Mouse (Mus musculus) CD8-positive naive resting alpha-beta T cell, adult 2 months (primary cell): Measurements from ENCODE around the gene Gpc6.
"Not testable (repeated sequence)": the region's sequence is repeated elsewhere in the genome, so short reads cannot be mapped to it uniquely, and the experiment has no call there.

Experiments used
- DNase-seq, 2 experiments: peaks; one replicate each; pipeline ENCODE4 v3.0.0; 2022; ENCODE audit warnings: low read depth in 2 of 2, low spot score in 2 of 2

Gpc6 gene

DNA sequence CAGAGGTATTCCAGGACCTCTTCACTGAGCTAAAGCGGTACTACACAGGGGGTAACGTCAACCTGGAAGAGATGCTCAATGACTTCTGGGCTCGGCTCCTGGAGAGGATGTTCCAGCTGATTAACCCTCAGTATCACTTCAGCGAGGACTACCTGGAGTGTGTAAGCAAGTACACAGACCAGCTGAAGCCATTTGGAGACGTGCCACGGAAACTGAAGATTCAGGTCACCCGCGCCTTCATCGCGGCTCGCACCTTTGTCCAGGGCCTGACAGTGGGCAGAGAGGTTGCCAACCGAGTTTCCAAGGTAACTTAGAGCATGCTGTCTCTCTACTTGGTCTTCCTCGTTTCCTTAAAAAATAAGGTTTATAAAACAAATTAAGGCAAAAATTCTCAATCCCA lies 510.6 kb downstream of the Gpc6 start:
- DNase-seq: no peak

DNA sequence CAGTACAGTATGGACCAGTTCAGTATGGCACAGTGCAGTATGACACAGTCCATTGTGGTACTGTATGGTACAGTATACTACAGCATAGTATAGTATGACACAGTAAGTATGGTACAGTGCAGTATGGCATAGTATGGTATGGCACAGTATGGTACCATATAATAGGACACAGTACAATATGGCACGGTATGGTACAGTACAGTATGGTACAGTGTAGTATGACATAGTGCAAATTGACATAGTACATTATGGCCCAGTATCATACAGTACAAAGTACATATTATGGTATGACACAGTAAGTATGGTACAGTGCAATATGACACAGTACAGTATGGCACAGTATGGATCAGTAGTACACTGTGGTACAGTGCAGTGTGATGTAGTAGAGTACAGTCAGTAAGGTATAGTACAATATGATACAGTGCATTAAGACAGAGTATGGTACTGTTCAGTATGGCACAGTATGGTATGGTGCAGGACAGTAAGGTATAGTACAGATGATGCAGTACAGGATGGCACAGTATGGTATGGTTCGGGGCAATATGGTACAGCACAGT lies 521.6 kb downstream of the Gpc6 start:
- not testable (repeated sequence) for DNase-seq

DNA sequence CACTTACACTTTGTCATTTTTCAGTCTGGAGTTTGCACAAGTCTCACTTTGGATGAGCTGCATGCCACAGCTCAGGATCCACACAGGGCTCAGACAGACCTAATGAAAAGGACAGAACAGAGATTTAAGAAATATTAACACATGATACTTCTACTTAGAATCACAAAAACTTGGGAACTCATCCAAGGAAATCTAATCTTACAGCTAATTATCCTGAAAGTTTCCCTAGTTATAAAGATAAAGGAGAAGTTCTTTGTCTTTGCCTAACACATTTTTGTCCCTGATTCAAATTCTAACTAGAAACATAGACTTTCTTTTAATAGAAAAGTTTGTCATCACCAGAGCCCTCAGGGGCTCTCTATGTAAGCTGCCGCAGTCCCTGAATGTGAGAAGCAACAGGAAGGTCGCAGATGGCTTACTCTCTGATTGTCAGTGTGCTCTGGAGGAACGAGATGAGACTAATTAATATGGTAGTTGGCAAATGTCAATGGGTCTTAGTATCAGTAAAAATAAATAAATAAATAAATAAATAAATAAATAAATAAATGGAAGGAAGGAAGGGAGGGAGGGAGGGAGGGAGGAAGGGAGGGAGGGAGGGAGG lies 526.4 kb downstream of the Gpc6 start:
- DNase-seq: no peak

DNA sequence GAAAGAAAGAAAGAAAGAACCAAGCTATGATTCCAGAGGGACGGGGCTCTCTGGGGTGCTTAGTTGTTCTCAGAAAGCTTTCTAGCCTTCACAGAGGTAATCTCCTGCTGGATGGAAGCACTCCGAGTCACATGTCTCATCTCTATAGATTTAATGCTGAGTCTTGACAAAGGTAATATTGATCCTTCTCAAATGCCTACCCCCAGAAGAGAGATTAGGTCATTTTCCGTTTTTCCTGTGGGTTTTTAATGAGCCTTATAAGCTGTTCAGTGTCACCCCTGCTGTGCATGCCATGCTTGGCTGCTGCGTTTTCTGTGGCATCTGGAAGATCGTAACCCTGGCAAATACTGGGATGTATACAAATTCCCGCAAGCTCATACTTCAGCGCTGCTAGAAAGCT lies 527.0 kb downstream of the Gpc6 start:
- no peak for DNase-seq

DNA sequence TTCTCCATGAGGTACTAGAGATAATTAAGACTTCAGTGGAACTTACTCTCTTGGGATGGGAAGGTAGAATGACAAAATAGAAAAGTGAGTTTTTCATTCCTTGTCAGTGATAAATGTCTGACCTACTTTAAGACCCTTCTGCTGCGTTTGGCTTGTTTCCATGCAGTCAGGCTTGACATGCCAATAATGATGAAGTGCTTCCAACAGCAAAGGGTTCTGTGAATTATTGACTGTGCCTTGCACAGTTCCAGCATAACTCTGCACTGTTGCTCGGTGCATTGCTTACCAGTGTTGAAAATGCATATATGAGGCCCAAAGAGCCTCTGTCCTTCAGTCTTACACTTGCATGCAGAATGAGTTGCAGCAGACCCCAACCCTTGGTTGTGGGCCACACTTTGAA lies 548.3 kb downstream of the Gpc6 start:
- no peak for DNase-seq

DNA sequence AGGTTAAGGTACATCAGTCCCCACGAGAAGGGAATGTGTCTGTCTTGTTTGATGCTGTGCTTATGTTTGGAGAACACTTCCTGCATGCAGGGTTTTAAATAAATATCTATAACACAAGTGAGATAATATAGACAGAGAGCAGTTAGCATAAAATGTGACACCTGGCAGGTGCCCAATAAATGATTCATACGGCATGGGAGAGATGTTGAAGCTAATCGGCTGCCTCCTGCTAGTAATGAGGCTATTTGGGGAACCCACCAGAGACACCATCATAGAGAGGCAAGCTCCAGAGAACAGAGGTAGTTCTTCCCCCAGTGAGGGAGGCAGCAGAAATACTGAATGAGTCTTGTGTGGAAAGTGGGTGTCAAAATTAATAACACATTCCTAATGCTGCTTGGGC lies 553.8 kb downstream of the Gpc6 start:
- no peak for DNase-seq

DNA sequence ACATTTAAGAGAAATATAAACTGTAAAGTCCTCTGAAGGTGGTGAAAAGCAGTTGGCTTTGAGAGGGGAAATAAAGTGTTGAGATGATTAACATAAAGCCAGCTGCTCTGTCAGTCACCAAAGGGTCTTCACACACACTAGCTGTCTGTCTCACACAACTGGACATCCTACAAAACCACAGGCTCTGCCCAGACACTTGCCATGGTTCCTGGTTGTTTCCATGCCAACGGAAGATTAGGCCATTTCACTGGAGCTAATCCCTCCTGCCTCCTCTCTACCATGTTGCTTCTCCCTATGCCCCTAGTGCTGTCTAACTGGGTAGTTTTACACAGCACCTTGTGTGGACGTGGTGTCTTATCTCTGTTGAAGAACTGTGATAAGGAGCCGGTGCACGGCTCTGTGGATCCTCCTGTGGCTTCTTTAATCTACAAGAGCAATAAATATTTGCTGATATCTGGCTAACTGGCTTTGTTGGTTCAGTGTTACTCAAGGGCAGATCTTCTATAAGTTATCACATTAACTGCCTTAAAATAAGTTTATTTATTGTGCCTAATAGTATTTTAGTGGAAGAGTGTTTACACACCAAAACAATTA lies 562.1 kb downstream of the Gpc6 start:
- DNase-seq: no peak

DNA sequence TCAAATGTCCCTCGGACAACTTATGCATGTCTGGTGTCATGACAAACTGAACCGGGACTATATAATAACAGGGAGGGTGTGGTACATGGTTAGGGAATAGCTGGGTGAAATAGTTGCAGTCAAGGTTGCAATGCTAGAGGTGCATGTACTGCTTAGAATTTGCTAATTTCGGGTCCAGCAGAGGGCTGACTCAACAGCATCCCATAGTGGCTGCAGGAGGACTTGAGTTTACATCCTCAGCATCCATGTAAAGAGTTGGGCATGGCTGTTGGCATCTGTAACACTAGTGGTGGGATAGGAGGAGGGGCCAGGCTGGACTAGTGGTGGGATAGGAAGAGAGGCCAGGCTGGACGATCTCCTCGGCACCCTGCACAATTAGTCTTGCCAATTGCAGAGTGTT lies 565.4 kb downstream of the Gpc6 start:
- DNase-seq: no peak

DNA sequence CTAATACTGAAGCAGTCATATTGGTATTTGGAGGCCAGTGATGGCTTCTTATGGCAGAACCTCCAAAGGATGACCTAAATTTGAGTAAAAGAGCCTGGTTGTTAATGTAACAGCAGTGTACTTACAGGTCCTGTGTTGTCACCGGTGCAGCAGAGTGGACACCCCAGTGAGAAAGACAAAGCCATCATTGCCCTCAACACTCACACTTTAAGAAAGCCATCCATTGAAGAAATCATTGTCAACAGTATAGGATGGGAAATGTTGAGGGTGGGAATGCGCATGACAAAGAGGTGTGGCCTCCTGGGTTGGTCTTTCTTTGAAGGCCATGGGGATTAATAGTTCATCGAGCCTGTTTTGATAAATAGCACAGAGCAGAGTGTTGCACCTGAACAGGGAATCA lies 570.0 kb downstream of the Gpc6 start:
- DNase-seq: no peak

DNA sequence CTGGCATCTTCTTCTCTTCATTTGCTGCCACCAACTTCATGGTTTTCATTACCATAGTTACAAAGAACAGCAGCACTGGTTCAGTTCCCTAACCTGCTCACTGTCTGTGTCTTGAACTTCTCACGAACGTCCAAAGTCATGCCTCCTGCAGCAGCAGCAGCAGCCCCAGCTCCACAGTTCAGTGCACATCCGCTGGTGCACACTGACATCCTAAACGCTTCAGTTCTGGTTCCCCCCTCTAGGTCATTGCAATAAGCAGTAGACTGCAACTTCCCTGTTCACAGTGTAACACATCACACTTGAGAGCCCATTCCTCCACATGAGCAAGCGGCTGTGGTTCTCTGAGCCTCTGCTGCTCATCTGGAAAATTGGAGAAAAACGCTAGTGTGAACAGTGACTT lies 573.7 kb downstream of the Gpc6 start:
- no peak for DNase-seq

DNA sequence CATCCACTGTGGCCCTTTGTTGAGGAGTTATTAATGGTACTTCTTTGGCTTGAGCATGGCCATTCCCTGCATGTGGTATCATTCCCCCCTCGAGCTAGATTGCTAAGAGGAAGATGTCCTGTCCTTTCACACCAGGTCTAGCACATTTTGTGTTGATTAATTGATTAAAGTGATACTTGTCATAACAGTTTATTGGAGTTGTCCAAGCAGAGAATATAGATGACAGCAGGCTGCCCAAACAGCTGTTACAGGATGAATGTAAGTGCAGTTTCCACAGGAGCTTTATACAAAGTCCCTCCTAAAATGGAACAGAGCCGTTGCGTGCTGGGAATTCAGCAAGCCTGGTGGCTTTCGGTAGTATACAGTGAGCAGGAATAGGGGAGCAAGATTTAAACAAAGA lies 574.2 kb downstream of the Gpc6 start:
- DNase-seq: no peak

DNA sequence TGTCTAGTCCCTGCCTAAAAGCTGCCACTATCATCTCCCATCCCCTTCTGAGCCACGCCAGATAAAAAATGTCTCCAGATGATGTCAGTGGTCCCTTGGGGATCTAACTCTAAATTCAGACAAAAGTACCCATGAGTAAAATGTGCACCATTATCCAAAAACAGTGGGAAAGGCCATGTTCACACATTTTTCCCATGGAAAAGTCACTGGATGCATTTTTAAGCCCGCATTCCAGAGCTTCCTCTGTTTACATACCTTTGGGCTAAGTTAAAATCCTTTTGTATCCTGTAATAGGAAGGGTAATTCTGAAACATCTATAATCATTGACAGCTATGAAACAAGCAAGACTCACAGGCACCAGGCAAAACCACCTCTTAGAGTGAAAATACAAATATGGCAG lies 589.7 kb downstream of the Gpc6 start:
- no peak for DNase-seq

DNA sequence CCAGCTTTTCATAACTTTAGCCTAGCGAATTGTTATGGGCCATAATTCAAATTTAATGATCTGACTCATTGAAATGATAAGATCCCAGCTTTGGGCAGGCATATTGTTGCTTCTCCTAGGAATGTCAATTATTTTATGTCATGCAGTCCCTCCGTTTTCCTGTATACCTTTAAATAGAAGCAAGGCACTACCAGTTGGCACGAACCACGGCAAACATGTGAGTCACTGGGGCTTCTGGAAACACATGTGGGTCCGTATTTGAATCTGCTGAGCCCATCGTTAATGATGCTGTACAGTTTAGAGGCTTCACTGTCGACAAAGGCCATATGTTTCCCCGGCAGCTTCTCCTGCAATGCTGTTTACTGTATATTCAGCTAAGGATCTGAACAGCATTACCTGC lies 594.5 kb downstream of the Gpc6 start:
- DNase-seq: no peak

DNA sequence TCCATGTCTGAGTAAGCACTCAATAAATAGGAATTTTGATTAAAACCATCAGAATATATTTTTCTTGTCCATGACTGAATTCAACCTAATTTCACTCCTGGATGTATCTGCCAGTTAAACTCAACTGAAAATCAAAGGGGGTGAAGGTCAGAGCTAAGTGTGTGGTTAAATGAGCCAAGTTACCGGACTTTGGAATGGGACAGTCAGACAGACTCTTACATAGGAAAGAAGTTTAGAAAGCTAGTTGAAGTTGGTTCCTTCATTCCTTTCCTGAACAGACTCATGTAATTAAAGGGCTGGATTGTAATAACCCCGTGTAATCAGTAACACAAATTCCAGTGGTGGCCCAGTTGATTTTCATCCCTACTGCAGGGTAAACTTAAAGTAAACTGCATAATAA lies 595.6 kb downstream of the Gpc6 start:
- no peak for DNase-seq

DNA sequence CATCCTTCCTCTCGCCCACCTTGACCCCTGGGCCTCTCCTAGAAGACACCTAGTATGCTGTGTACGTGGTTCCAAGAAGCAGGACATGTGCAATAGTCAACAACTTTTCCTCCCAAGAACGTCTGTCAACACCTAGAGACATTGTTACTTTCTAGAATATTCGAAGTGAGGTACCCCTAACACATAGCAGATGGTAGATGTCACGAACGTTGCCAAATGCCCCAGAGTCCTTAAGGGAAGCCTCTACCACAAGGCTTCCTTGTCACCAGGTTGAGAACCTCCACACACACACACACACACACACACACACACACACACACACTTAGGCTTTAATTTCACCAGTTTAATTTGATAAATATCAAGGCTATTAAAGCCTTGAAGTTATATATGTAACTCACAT lies 600.0 kb downstream of the Gpc6 start:
- no peak for DNase-seq

DNA sequence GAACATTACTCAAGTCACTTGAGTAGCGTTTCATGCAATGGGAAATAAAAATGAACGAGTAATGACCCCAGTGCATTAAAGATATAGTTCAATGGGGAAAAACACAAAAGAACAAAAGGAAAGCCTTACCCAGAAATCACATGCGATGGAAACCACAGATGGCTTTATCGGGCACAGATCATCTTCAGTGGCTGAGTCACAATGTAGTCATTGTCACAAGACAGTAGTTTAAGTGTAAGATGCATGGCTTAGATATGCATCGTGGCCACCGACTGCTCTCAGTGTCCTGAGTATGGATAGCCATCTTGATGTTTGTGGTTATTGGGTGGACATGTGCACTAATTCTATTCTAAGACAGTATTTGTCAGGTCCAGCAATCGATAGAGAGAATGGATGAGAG lies 601.9 kb downstream of the Gpc6 start:
- no peak for DNase-seq

DNA sequence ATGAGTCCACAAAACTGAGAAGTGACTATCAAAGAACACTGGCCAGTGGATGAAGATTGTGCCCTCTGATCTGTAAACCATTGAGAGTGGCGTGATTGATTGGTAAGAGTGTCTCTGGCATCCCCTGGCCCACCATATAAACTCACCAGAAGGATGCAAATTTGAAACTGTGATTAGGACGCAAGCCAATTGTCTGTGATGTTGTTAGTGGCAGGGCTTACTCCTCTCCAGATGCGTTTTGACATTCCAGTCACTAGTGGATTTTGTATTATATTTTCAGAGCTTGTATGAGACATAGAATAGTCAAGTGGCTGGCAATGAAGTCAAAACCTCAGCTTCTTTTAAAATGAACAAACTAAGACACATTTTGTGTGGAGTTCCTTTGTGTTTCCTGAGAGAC lies 604.3 kb downstream of the Gpc6 start:
- no peak for DNase-seq

DNA sequence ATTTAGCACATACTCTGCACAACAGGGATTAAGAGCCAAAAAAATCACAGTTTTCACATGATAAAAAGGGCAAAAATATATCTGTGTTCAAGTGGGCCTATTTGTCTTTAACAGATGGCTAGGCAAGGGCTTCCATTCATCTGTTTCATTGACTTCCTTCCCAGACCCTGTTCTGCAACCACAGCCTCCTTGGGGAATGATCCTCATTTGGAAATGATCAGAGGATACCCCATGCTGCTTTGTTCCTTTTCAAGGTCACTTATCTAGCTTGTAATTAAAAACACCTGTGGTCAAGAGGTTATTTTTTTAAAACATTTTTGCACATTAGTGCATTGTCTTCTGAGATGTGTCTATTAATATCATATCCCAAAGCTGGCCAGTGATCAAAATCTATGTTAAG lies 627.7 kb downstream of the Gpc6 start:
- no peak for DNase-seq

DNA sequence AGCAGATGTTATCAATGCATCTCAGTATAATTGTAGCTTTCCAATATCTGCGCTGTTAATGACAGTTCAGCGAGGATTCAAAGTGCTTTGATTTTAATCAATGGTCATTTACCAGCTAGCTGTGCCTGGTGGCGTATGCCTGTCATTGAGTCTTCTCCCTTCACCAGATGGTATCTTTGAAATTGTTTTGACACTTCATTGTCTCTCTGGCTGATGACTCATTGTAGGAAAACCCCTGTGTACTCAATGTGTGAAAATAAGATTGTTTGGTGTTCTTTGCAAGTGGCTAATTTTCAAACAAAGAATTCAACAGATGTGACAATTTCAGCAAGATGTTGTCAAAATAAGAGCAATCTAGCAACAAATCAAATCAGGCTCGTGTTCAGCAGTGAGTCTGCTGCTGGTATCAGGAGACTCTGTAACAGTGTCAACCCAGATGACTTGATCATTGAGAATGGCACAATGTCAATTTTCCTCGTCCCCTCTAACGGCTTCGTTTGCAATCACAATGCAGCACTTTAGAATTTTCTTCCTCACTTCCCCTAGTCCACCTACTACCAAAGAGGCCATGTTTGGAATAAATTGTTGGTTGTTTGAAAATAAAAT lies 631.7 kb downstream of the Gpc6 start:
- no peak for DNase-seq

DNA sequence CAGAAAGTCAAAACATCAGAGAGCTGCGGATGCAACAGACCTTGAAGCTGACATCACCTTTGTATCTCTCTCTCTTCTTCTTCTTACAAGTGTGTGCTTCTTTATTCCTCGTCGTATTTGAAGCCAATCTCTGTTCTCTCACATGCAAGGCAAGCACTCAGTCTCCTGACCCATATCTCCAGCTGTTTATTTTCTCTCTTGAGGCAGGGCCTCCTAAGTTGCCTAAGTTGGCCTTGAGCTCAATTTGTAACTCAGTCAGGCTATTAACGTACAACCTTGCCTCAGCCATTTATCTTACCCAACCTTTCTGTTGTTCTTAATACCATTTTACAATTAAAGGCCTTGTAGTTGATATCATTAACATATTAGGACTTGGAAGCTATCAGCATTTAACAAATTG lies 637.0 kb downstream of the Gpc6 start:
- no peak for DNase-seq

DNA sequence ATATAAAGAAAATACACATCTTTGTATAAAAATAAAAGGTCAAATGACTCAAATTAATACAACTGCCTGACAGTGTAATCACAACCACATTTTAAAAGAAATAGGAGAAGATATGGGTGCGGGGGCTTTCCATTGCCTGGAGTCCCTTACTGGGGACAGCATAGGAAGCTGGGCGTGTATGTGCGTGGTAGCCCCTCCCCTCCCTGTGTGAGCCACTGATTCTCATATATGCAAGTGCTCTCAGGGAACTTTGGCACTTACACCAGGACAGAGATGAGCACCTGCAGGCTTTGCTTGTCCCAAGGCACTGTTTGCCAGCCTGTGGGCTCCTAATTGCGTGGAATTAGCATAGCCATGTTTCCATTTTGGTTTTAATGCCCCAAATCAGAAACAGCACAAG lies 644.2 kb downstream of the Gpc6 start:
- no peak for DNase-seq

DNA sequence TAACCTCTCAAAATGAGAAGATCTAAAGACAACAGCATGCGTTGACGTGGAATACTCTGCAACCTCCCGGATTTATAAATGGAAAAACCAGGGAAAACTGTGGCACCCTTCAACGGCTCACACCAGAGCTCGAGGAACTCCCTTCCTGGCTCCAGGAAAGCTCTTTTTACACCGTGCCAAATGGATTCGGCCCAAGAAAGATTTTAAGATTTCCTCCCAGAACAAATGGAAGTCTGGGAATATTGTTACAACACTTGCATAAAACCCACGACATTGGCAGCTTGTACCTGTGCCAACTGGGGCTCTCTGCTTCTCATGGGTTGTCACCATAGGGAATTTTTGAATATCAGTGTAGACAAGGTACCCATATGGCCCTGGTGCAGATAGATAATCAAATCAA lies 647.1 kb downstream of the Gpc6 start:
- DNase-seq: no peak

DNA sequence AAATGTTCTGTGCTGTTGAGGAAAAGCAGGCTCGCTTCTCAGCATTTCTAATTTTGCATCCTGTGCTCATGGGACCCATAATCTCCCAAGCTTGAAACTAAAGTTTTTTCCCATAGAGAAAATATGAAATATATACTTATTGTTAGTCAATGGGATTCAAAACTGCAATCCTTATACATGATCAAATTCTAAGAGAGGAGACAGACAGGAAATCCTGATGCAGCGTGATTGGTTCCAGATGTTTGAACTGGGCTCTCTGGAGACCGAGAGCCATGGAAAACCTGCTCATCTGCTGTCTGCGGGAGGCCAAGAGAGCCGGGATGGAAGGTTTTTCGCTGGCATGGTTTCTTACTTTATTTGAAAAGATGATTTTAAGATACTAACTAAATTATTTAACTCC lies 649.1 kb downstream of the Gpc6 start:
- DNase-seq: no peak
